Mouse (Mus musculus) MEL (cell line): ENCODE results near the gene Trim47. TPM values are rescaled to one million over a fixed set of nuclear protein-coding genes. Genes with fewer than 3 reads are reported as not detected.

Source experiments
- DNase-seq: peaks from one replicate; pipeline ENCODE4 v3.0.0; 2011; ENCODE audit warnings: low read depth, low spot score
- H3K27ac ChIP-seq: 2 replicates; pipeline ENCODE4 v1.5.1; 2012; ENCODE audit warnings: low read depth, mild to moderate bottlenecking, control low read depth, low read length, moderate library complexity; ENCODE audit not compliant: control insufficient read depth
- H3K27me3 ChIP-seq, 2 experiments: fragments of 150-350 bp in 1 of 2; sonication (generic) in 1 of 2; 2 replicates each; pipeline ENCODE4 v1.6.1; 2012; ENCODE audit warnings: low read length in 2 of 2, mild to moderate bottlenecking in 2 of 2, improper control_type of control experiment in 1 of 2, moderate library complexity in 1 of 2; ENCODE audit not compliant: insufficient read depth in 2 of 2, control insufficient read depth in 1 of 2
- H3K36me3 ChIP-seq, 2 experiments: 2 replicates each; pipeline ENCODE4 v1.6.1; 2012 to 2014; ENCODE audit warnings: low read length in 2 of 2, improper control_type of control experiment in 1 of 2, inconsistent platforms in 1 of 2, mild to moderate bottlenecking in 1 of 2; ENCODE audit not compliant: insufficient read depth in 2 of 2, control insufficient read depth in 1 of 2
- H3K4me1 ChIP-seq, 2 experiments: fragments of 150-350 bp in 1 of 2; sonication (generic) in 1 of 2; 2 replicates each; pipeline ENCODE4 v1.6.1; 2012; ENCODE audit warnings: low read length in 2 of 2, improper control_type of control experiment in 1 of 2, mild to moderate bottlenecking in 1 of 2; ENCODE audit not compliant: insufficient read depth in 2 of 2, control insufficient read depth in 1 of 2
- H3K4me3 ChIP-seq, 2 experiments: fragments of 150-350 bp in 1 of 2; sonication (generic) in 1 of 2; 2 replicates each; pipeline ENCODE4 v1.5.1; 2012; ENCODE audit warnings: low read depth in 2 of 2, low read length in 2 of 2, mild to moderate bottlenecking in 2 of 2, moderate library complexity in 2 of 2, control low read depth in 1 of 2, improper control_type of control experiment in 1 of 2; ENCODE audit not compliant: control insufficient read depth in 1 of 2, insufficient read depth in 1 of 2
- H3K79me2 ChIP-seq: 2 replicates; pipeline ENCODE4 v1.6.1; 2012; ENCODE audit warnings: mild to moderate bottlenecking, low read length, moderate library complexity; ENCODE audit not compliant: control insufficient read depth, poor library complexity, insufficient read depth
- H3K9ac ChIP-seq: 2 replicates; pipeline ENCODE4 v1.6.1; 2012; ENCODE audit warnings: low read depth, mild to moderate bottlenecking, control low read depth, low read length, moderate library complexity; ENCODE audit not compliant: control insufficient read depth, poor library complexity, severe bottlenecking
- H3K9me3 ChIP-seq: fragments of 150-350 bp; sonication (generic); replicated peaks from 2 replicates; pipeline ENCODE4 v1.6.1; 2012; ENCODE audit warnings: mild to moderate bottlenecking, low read length, improper control_type of control experiment, moderate library complexity; ENCODE audit not compliant: insufficient read depth
- BHLHE40 ChIP-seq: IDR thresholded peaks from 2 replicates; pipeline ENCODE4 v1.6.1; 2012; ENCODE audit warnings: low read depth, mild to moderate bottlenecking, inconsistent platforms, low read length, improper control_type of control experiment, borderline replicate concordance
- CHD1 ChIP-seq: IDR thresholded peaks from 2 replicates; pipeline ENCODE4 v1.6.1; 2012; ENCODE audit warnings: low read depth, mild to moderate bottlenecking, inconsistent platforms, low read length, improper control_type of control experiment
- CHD2 ChIP-seq: IDR thresholded peaks from 2 replicates; pipeline ENCODE4 v1.6.1; 2011; ENCODE audit warnings: low read length, improper control_type of control experiment
- CTCF ChIP-seq, 3 experiments: IDR thresholded peaks in 2 of 3; conservative IDR thresholded peaks in 1 of 3; 2 replicates each; pipeline ENCODE4 v1.5.1; 2011 to 2012; ENCODE audit warnings: low read length in 3 of 3, low read depth in 2 of 3, mild to moderate bottlenecking in 2 of 3, improper control_type of control experiment in 1 of 3, inconsistent platforms in 1 of 3, mixed read lengths in 1 of 3, moderate library complexity in 1 of 3; ENCODE audit not compliant: control insufficient read depth in 1 of 3, insufficient read depth in 1 of 3, poor library complexity in 1 of 3, severe bottlenecking in 1 of 3
- E2F4 ChIP-seq: IDR thresholded peaks from 2 replicates; pipeline ENCODE4 v1.6.1; 2011; ENCODE audit warnings: low read depth, low read length, improper control_type of control experiment, borderline replicate concordance
- ELF1 ChIP-seq: IDR thresholded peaks from 2 replicates; pipeline ENCODE4 v1.6.1; 2014; ENCODE audit warnings: low read depth, mild to moderate bottlenecking, inconsistent platforms, low read length, improper control_type of control experiment, moderate library complexity
- EP300 ChIP-seq, 2 experiments: IDR thresholded peaks; 2 replicates each; pipeline ENCODE4 v1.6.1; 2011; ENCODE audit warnings: improper control_type of control experiment in 2 of 2, low read length in 2 of 2, low read depth in 1 of 2, mild to moderate bottlenecking in 1 of 2
- ETS1 ChIP-seq: IDR thresholded peaks from 2 replicates; pipeline ENCODE4 v1.6.1; 2012; ENCODE audit warnings: low read depth, mild to moderate bottlenecking, inconsistent platforms, low read length, improper control_type of control experiment, moderate library complexity
- GABPA ChIP-seq: IDR thresholded peaks from 2 replicates; pipeline ENCODE4 v1.6.1; 2012; ENCODE audit warnings: low read depth, mild to moderate bottlenecking, inconsistent platforms, low read length, improper control_type of control experiment, moderate library complexity
- GATA1 ChIP-seq: IDR thresholded peaks from 2 replicates; pipeline ENCODE4 v1.6.1; 2011; ENCODE audit warnings: low read depth, low read length, improper control_type of control experiment
- HCFC1 ChIP-seq: IDR thresholded peaks from 2 replicates; pipeline ENCODE4 v1.6.1; 2012; ENCODE audit warnings: low read depth, mild to moderate bottlenecking, inconsistent platforms, low read length, improper control_type of control experiment, moderate library complexity
- JUND ChIP-seq: IDR thresholded peaks from 2 replicates; pipeline ENCODE4 v1.6.1; 2011; ENCODE audit warnings: low read depth, mild to moderate bottlenecking, improper control_type of control experiment, low read length
- KAT2A ChIP-seq: conservative IDR thresholded peaks from 2 replicates; pipeline ENCODE4 v1.6.1; 2012; ENCODE audit warnings: low read depth, low read length, improper control_type of control experiment, inconsistent platforms
- MAX ChIP-seq: IDR thresholded peaks from 2 replicates; pipeline ENCODE4 v1.6.1; 2011; ENCODE audit warnings: low read length, improper control_type of control experiment
- MAZ ChIP-seq: IDR thresholded peaks from 2 replicates; pipeline ENCODE4 v1.6.1; 2012; ENCODE audit warnings: low read depth, mild to moderate bottlenecking, inconsistent platforms, low read length, improper control_type of control experiment
- MEF2A ChIP-seq: IDR thresholded peaks from 2 replicates; pipeline ENCODE4 v1.6.1; 2014; ENCODE audit warnings: low read depth, mild to moderate bottlenecking, inconsistent platforms, low read length, improper control_type of control experiment; ENCODE audit not compliant: poor library complexity, insufficient replicate concordance, severe bottlenecking; ENCODE audit errors: extremely low read depth
- MYB ChIP-seq: IDR thresholded peaks from 2 replicates; pipeline ENCODE4 v1.6.1; 2011; ENCODE audit warnings: mild to moderate bottlenecking, low read depth, low read length, improper control_type of control experiment
- MYC ChIP-seq: IDR thresholded peaks from 2 replicates; pipeline ENCODE4 v1.6.1; 2011; ENCODE audit warnings: low read depth, mild to moderate bottlenecking, low read length, improper control_type of control experiment, moderate library complexity
- NELFE ChIP-seq: IDR thresholded peaks from 2 replicates; pipeline ENCODE4 v1.6.1; 2011; ENCODE audit warnings: low read depth, low read length, improper control_type of control experiment
- NRF1 ChIP-seq: IDR thresholded peaks from 2 replicates; pipeline ENCODE4 v1.6.1; 2014; ENCODE audit warnings: low read depth, mild to moderate bottlenecking, inconsistent platforms, low read length, improper control_type of control experiment, moderate library complexity; ENCODE audit not compliant: poor library complexity, insufficient read depth, severe bottlenecking
- POLR2AphosphoS2 ChIP-seq: IDR thresholded peaks from 2 replicates; pipeline ENCODE4 v1.6.1; 2011; ENCODE audit warnings: low read length, improper control_type of control experiment
- POLR2AphosphoS5 ChIP-seq: IDR thresholded peaks from 2 replicates; pipeline ENCODE4 v1.6.1; 2012; ENCODE audit warnings: low read depth, borderline replicate concordance, mild to moderate bottlenecking, inconsistent platforms, low read length, moderate library complexity, mixed read lengths
- RAD21 ChIP-seq: IDR thresholded peaks from 2 replicates; pipeline ENCODE4 v1.6.1; 2011; ENCODE audit warnings: mild to moderate bottlenecking, low read depth, low read length, improper control_type of control experiment
- RCOR1 ChIP-seq: IDR thresholded peaks from 2 replicates; pipeline ENCODE4 v1.6.1; 2012; ENCODE audit warnings: low read depth, mild to moderate bottlenecking, inconsistent platforms, low read length, improper control_type of control experiment
- SMC3 ChIP-seq: IDR thresholded peaks from 2 replicates; pipeline ENCODE4 v1.6.1; 2011; ENCODE audit warnings: low read depth, low read length, improper control_type of control experiment
- TAL1 ChIP-seq: IDR thresholded peaks from 2 replicates; pipeline ENCODE4 v1.6.1; 2012; ENCODE audit warnings: mild to moderate bottlenecking, inconsistent platforms, low read length, moderate library complexity, mixed read lengths
- TBP ChIP-seq: IDR thresholded peaks from 2 replicates; pipeline ENCODE4 v1.8.0; 2011; ENCODE audit warnings: low read depth, low read length, improper control_type of control experiment
- TCF12 ChIP-seq: IDR thresholded peaks from 2 replicates; pipeline ENCODE4 v1.6.1; 2014; ENCODE audit warnings: low read depth, mild to moderate bottlenecking, inconsistent platforms, low read length, improper control_type of control experiment, moderate library complexity
- UBTF ChIP-seq: IDR thresholded peaks from 2 replicates; pipeline ENCODE4 v1.6.1; 2012; ENCODE audit warnings: low read depth, mild to moderate bottlenecking, inconsistent platforms, low read length, improper control_type of control experiment, moderate library complexity, borderline replicate concordance; ENCODE audit not compliant: insufficient read depth
- USF1 ChIP-seq: IDR thresholded peaks from 2 replicates; pipeline ENCODE4 v1.6.1; 2014; ENCODE audit warnings: low read depth, mild to moderate bottlenecking, inconsistent platforms, low read length, improper control_type of control experiment, moderate library complexity
- USF2 ChIP-seq, 2 experiments: IDR thresholded peaks; 2 replicates each; pipeline ENCODE4 v1.6.1; 2011 to 2012; ENCODE audit warnings: improper control_type of control experiment in 2 of 2, low read length in 2 of 2, borderline replicate concordance in 1 of 2, inconsistent platforms in 1 of 2, low read depth in 1 of 2, mild to moderate bottlenecking in 1 of 2; ENCODE audit not compliant: insufficient read depth in 1 of 2
- ZC3H11A ChIP-seq: IDR thresholded peaks from 2 replicates; pipeline ENCODE4 v1.6.1; 2012; ENCODE audit warnings: low read depth, mild to moderate bottlenecking, inconsistent platforms, low read length, improper control_type of control experiment
- ZKSCAN1 ChIP-seq: IDR thresholded peaks from 2 replicates; pipeline ENCODE4 v1.6.1; 2012; ENCODE audit warnings: low read depth, mild to moderate bottlenecking, inconsistent platforms, low read length, improper control_type of control experiment, moderate library complexity
- ZMIZ1 ChIP-seq: IDR thresholded peaks from 2 replicates; pipeline ENCODE4 v1.6.1; 2012; ENCODE audit warnings: low read depth, mild to moderate bottlenecking, inconsistent platforms, low read length, improper control_type of control experiment, moderate library complexity
- ZNF384 ChIP-seq: IDR thresholded peaks from 2 replicates; pipeline ENCODE4 v1.6.1; 2012; ENCODE audit warnings: low read depth, mild to moderate bottlenecking, inconsistent platforms, low read length, improper control_type of control experiment
- polyA plus RNA-seq, 2 experiments: library from polyadenylated mRNA; stranded (reverse) in 1 of 2; unstranded in 1 of 2; fragments of >175 nt in 1 of 2; fragments of >200 nt in 1 of 2; gene quantifications; 2 replicates each; pipeline versions ENCODE4 v1.2.1 to v1.2.4; 2012; ENCODE audit warnings: low replicate concordance in 2 of 2, low read depth in 1 of 2; ENCODE audit not compliant: insufficient read length in 2 of 2, insufficient read depth in 1 of 2, missing spikeins in 1 of 2
- total RNA-seq: library from RNA; depleted of rRNA; stranded (reverse); fragments of 300-350 nt; gene quantifications from 2 replicates; pipeline ENCODE4 v1.2.3, GENCODE M21; 2012

Gene Trim47
- total and polyA plus RNA-seq, 3 experiments, result 5.6 to 6.7 TPM; not detected in 1

GRCm38 (mm10) chr11:116130488-116131205 is 3.6 kb upstream of the Trim47 start, which contains the start of gene Trim65:
TSS of gene Trim65 (minus strand) at chr11:116131128.
- H3K27me3 ChIP-seq, result no peaks in the 10 kb centered on the region
- H3K79me2 ChIP-seq, result peaks cover 14% of the 10 kb centered on the region
- peaks cover 0 to 10% of the 10 kb centered on the region in 2 experiments; a peak in 2 of 4 replicates for H3K4me1 ChIP-seq
- DNase-seq, result peak; percentile 97
- peak within 1 kb of the TSS; percentile 44 to 76 for H3K4me3 ChIP-seq
- peak within 1 kb of the TSS; percentile 82 for H3K27ac ChIP-seq
- peaks cover 3 to 4% of the 10 kb centered on the region in 2 experiments; a peak in 2 of 4 replicates for H3K36me3 ChIP-seq
- peak within 1 kb of the TSS; percentile 88 for H3K9ac ChIP-seq
- no peaks in the 10 kb centered on the region for H3K9me3 ChIP-seq
- TF ChIP-seq SMC3, result peak; percentile 74
- TF ChIP-seq MAX, result peak; percentile 93
- TF ChIP-seq ZMIZ1, result peak; percentile 26; the same call in 1 of the 2 replicates
- TF ChIP-seq HCFC1, result peak; percentile 55
- TF ChIP-seq RAD21, result peak; percentile 71
- TF ChIP-seq BHLHE40, result peak; percentile 74
- no peak for TF ChIP-seq MEF2A
- no peak for TF ChIP-seq MYB
- no peak for TF ChIP-seq TAL1
- no peak for TF ChIP-seq JUND
- TF ChIP-seq GABPA, result no peak
- TF ChIP-seq ZC3H11A, result peak; percentile 64
- TF ChIP-seq ELF1, result peak; percentile 91
- no peak for TF ChIP-seq USF2 (IDR thresholded peaks at IDR 0.05; ENCODE audit: borderline replicate concordance in 1 of 2, insufficient read depth in 1 of 2, low read depth in 1 of 2, low read length in 2 of 2)
- TF ChIP-seq POLR2AphosphoS5, result no peak
- peak; percentile 69; the same call in 1 of the 2 replicates for TF ChIP-seq ETS1
- TF ChIP-seq CTCF (IDR thresholded peaks at IDR 0.05 in 2 of 3, conservative IDR thresholded peaks at IDR 0.05 in 1 of 3; ENCODE audit: control insufficient read depth in 1 of 3, insufficient read depth in 1 of 3, low read depth in 2 of 3, low read length in 3 of 3, poor library complexity in 1 of 3, severe bottlenecking in 1 of 3), result peak in 2 of 3 experiments; percentile 81 to 89; a peak in 5 of 6 replicates
- peak; percentile 93 for TF ChIP-seq POLR2AphosphoS2
- 0 out of 2 replicates have a peak, but pooled peaks have one; percentile 39 for TF ChIP-seq USF1
- no peak for TF ChIP-seq CHD2
- TF ChIP-seq MYC, result no peak; the same call in 1 of the 2 replicates
- no peak for TF ChIP-seq CHD1
- no peak for TF ChIP-seq ZKSCAN1
- TF ChIP-seq TCF12, result peak; percentile 61
- TF ChIP-seq UBTF, result 0 out of 2 replicates have a peak, but pooled peaks have one; percentile 61
- TF ChIP-seq GATA1, result no peak
- TF ChIP-seq ZNF384, result no peak
- TF ChIP-seq E2F4, result no peak
- peak in 1 of 2 experiments; percentile 23; a peak in 1 of 4 replicates for TF ChIP-seq EP300 (IDR thresholded peaks at IDR 0.05; ENCODE audit: low read depth in 1 of 2, low read length in 2 of 2)
- TF ChIP-seq TBP, result peak; percentile 85
- TF ChIP-seq MAZ, result no peak
- TF ChIP-seq KAT2A, result no peak
- TF ChIP-seq RCOR1, result no peak
- TF ChIP-seq NELFE, result peak; percentile 90
- peak; percentile 49; the same call in 1 of the 2 replicates for TF ChIP-seq NRF1
